Mouse (Mus musculus): Measurements from ENCODE around the gene Tsg101. TPM values are rescaled to one million over a fixed set of nuclear protein-coding genes. Genes with fewer than 3 reads are reported as not detected.
A peak's percentile ranks its signal among the peaks of the same experiment; 100 is the strongest.

The Tsg101 gene
- polyA plus RNA-seq (2012; rRNA removed) = 113 and 123 TPM in 2 replicates

DNA sequence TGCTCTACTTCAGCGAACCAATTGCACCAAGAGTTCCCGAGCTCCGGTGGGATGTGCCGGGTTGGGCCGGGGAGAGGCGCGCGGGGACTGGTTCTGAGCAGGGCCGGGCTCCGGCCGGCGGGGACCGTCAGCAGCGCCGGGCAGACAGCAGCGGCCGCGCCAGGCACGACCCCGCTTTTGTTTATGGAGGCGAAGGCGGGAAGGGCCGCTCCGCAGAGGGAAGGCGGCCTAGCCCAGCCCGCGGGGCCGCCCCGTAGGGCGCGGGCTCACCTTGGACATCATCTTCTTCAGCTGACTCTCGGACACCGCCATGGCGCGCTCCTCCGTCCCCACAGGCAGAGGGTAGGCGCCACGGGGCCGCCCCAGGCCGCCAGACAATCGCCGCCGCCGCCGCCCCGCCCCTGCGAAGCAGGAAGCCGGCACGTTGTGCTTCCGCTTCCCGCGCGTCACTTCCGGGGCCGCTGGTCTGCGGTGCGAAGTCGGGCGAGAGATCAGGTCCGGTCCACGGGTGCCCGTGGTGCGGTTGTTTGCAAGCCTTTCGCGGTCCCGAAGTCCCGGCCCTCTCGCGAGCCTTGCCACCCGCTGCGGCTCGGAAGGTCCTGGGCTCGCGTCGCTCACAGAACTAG, at the start of gene Tsg101:
Tsg101 (minus strand) TSS at position 419 of the 626 bp plus-strand sequence.
- WGBS = under 1% methylated on average over 75 of the region's 75 CpGs
- Histone ChIP-seq H3K27ac (ENCODE audit: control insufficient read depth, insufficient read depth, low read length) (peak within 1 kb of the TSS; percentile 57), H3K4me1 (replicated peaks; ENCODE audit: control insufficient read depth, insufficient read depth, low read length) (peaks cover 4% of the 10 kb centered on the region), H3K27me3 (ENCODE audit: control insufficient read depth, insufficient read depth, low read length) (no peaks in the 10 kb centered on the region), H3K36me3 (ENCODE audit: control insufficient read depth, insufficient read depth, low read length) (no peaks in the 10 kb centered on the region), H3K4me3 (ENCODE audit: control insufficient read depth, insufficient read depth, low read length) (peak within 1 kb of the TSS; percentile 76)
- peak; percentile 91 for DNase-seq
- no peak for TF ChIP-seq CTCF (IDR thresholded peaks at IDR 0.05; ENCODE audit: borderline replicate concordance, control insufficient read depth, extremely low read depth, insufficient read depth, low read length, poor library complexity)
- TF ChIP-seq POLR2A (IDR thresholded peaks at IDR 0.05; ENCODE audit: control insufficient read depth, extremely low read depth, insufficient read depth, low read length, poor library complexity) = peak; percentile 98

DNA sequence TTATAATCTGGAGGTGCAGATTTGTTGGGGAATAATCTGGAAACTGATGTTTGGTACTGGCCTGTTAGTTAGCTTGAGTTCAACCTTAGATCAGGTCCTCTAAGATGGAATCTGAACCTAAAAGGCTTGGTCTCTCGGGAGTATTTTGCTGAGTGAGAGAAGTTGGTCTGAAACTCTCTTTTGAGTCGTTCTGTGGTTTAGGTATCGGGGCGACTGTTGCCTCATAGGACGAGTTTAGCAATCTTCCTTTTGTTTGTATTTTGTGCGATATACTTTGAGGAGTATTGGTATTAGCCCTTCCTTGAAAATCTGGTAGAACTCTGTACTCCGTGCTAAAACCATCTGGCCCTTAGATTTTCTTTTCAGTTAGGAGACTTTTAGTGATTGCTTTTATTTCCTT, 44.3 kb upstream of the Tsg101 start:
- no peak for DNase-seq
- Histone ChIP-seq H3K27ac (ENCODE audit: control insufficient read depth, insufficient read depth, low read length) (no peak overlapping the region), H3K4me1 (replicated peaks; ENCODE audit: control insufficient read depth, insufficient read depth, low read length) (no peaks in the 10 kb centered on the region), H3K27me3 (ENCODE audit: control insufficient read depth, insufficient read depth, low read length) (no peaks in the 10 kb centered on the region; the same call in 1 of the 2 replicates), H3K36me3 (ENCODE audit: control insufficient read depth, insufficient read depth, low read length) (no peaks in the 10 kb centered on the region), H3K4me3 (ENCODE audit: control insufficient read depth, insufficient read depth, low read length) (no peak overlapping the region)
- 60% methylated on average over 7 of the region's 7 CpGs for WGBS
- TF ChIP-seq POLR2A (IDR thresholded peaks at IDR 0.05; ENCODE audit: control insufficient read depth, extremely low read depth, insufficient read depth, low read length, poor library complexity) = no peak
- TF ChIP-seq CTCF (IDR thresholded peaks at IDR 0.05; ENCODE audit: borderline replicate concordance, control insufficient read depth, extremely low read depth, insufficient read depth, low read length, poor library complexity) = no peak

DNA sequence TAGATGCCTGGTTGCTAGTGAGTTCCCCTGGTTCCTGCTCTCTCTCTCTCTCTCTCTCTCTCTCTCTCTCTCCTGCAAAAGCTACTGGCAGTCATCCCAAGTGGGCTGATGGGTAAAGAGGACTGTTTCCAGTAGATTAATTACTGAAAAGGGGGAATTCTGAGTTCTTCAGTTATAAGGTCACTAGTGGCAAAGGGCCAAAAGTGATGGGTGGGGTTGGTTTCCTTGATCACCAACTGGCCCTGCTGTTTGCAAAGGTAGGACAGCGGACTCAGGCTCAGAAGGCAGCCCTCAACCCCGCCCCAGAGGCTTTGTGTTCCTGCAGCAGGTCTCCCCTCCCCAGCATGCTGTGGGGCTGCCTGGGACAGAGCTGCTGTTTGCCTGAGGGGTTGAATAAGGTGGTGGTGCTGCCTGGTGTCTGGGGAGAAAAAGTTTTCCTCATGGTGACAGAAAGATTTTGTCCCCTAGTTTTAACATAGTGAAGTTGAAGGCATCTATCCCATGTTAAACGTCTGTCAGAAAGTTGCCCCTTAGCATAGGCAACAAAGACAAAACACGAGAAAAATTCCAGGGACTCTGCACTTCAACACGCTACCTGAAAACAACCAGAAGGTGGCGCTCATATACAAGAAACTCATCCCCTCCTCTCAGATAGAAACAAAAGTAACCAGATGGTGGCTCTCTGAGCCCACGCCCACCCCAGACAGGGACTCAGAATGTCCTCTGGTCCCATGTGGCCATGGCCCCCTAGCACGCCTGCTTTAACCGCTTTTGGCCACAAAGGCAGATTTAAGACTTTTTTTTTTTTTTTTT, 43.2 kb upstream of the Tsg101 start:
- peak; percentile 62 for DNase-seq
- Histone ChIP-seq H3K27ac (ENCODE audit: control insufficient read depth, insufficient read depth, low read length) (no peak overlapping the region), H3K36me3 (ENCODE audit: control insufficient read depth, insufficient read depth, low read length) (no peaks in the 10 kb centered on the region), H3K4me3 (ENCODE audit: control insufficient read depth, insufficient read depth, low read length) (no peak overlapping the region), H3K27me3 (ENCODE audit: control insufficient read depth, insufficient read depth, low read length) (no peaks in the 10 kb centered on the region; the same call in 1 of the 2 replicates), H3K4me1 (replicated peaks; ENCODE audit: control insufficient read depth, insufficient read depth, low read length) (no peaks in the 10 kb centered on the region)
- no peak for TF ChIP-seq CTCF (IDR thresholded peaks at IDR 0.05; ENCODE audit: borderline replicate concordance, control insufficient read depth, extremely low read depth, insufficient read depth, low read length, poor library complexity)
- no peak for TF ChIP-seq POLR2A (IDR thresholded peaks at IDR 0.05; ENCODE audit: control insufficient read depth, extremely low read depth, insufficient read depth, low read length, poor library complexity)
- 6% methylated on average over 9 of the region's 9 CpGs for WGBS

GRCm38 (mm10) chr7:46962132-46962531, 42.4 kb upstream of the Tsg101 start:
- TF ChIP-seq POLR2A (IDR thresholded peaks at IDR 0.05; ENCODE audit: control insufficient read depth, extremely low read depth, insufficient read depth, low read length, poor library complexity) (no peak), CTCF (IDR thresholded peaks at IDR 0.05; ENCODE audit: borderline replicate concordance, control insufficient read depth, extremely low read depth, insufficient read depth, low read length, poor library complexity) (no peak)
- H3K4me1 ChIP-seq (replicated peaks; ENCODE audit: control insufficient read depth, insufficient read depth, low read length) = peaks cover 4% of the 10 kb centered on the region
- no peak overlapping the region for H3K27ac ChIP-seq (ENCODE audit: control insufficient read depth, insufficient read depth, low read length)
- no peak overlapping the region for H3K4me3 ChIP-seq (ENCODE audit: control insufficient read depth, insufficient read depth, low read length)
- no peaks in the 10 kb centered on the region for H3K36me3 ChIP-seq (ENCODE audit: control insufficient read depth, insufficient read depth, low read length)
- H3K27me3 ChIP-seq (ENCODE audit: control insufficient read depth, insufficient read depth, low read length) = no peaks in the 10 kb centered on the region; the same call in 1 of the 2 replicates
- DNase-seq = no peak

- Histone ChIP-seq H3K4me1 (replicated peaks; ENCODE audit: control insufficient read depth, insufficient read depth, low read length) (peaks cover 4% of the 10 kb centered on the region), H3K27ac (ENCODE audit: control insufficient read depth, insufficient read depth, low read length) (no peak overlapping the region), H3K4me3 (ENCODE audit: control insufficient read depth, insufficient read depth, low read length) (no peak overlapping the region), H3K36me3 (ENCODE audit: control insufficient read depth, insufficient read depth, low read length) (no peaks in the 10 kb centered on the region), H3K27me3 (ENCODE audit: control insufficient read depth, insufficient read depth, low read length) (no peaks in the 10 kb centered on the region; the same call in 1 of the 2 replicates)
- TF ChIP-seq CTCF (IDR thresholded peaks at IDR 0.05; ENCODE audit: borderline replicate concordance, control insufficient read depth, extremely low read depth, insufficient read depth, low read length, poor library complexity) (no peak), POLR2A (IDR thresholded peaks at IDR 0.05; ENCODE audit: control insufficient read depth, extremely low read depth, insufficient read depth, low read length, poor library complexity) (no peak)
- WGBS = 46% methylated on average over 3 of the region's 3 CpGs
- no peak for DNase-seq
Measured at GRCm38 (mm10) chr7:46960991-46961390, 41.2 kb upstream of the Tsg101 start.

DNA sequence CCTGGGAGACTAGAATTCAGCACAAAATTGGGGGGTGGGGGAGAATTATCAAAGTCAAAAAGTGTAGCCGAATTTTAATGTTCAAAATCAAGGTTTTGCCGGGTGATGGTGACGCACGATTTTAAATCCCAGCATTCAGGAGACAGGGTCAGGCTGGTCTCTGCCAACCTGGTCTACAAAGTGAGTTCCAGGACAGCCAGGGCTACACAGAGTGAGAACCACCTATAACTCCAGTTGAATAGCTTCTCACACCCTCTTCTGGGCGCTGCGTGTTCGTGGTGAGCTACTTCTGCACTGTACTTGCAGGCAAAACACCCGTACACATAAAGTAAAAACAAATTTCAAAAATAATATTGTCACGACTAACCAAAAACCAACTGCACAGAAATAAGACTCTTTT, 39.1 kb upstream of the Tsg101 start:
- WGBS = 9% methylated on average over 9 of the region's 9 CpGs
- DNase-seq = no peak
- Histone ChIP-seq H3K4me3 (ENCODE audit: control insufficient read depth, insufficient read depth, low read length) (no peak overlapping the region), H3K27ac (ENCODE audit: control insufficient read depth, insufficient read depth, low read length) (no peak overlapping the region), H3K4me1 (replicated peaks; ENCODE audit: control insufficient read depth, insufficient read depth, low read length) (peaks cover 4% of the 10 kb centered on the region), H3K27me3 (ENCODE audit: control insufficient read depth, insufficient read depth, low read length) (no peaks in the 10 kb centered on the region; the same call in 1 of the 2 replicates), H3K36me3 (ENCODE audit: control insufficient read depth, insufficient read depth, low read length) (peaks cover 4% of the 10 kb centered on the region; the same call in 1 of the 2 replicates)
- no peak for TF ChIP-seq POLR2A (IDR thresholded peaks at IDR 0.05; ENCODE audit: control insufficient read depth, extremely low read depth, insufficient read depth, low read length, poor library complexity)
- no peak for TF ChIP-seq CTCF (IDR thresholded peaks at IDR 0.05; ENCODE audit: borderline replicate concordance, control insufficient read depth, extremely low read depth, insufficient read depth, low read length, poor library complexity)
